Mouse (Mus musculus): ENCODE measurements around the gene Zfp160.

GRCm38 (mm10) chr17:20993716-20994115 lies 15.0 kb upstream of the Zfp160 start:
- no peak for TF ChIP-seq CTCF (IDR thresholded peaks at IDR 0.05; ENCODE audit: low read depth, low read length)
- TF ChIP-seq POLR2A (IDR thresholded peaks at IDR 0.05; ENCODE audit: insufficient read depth, low read length): no peak

Measured in ES-Bruce4 (cell line).